Mouse (Mus musculus) skeletal muscle tissue, postnatal 0 days (tissue): ENCODE results near the gene Ppp1r17. TPM values are rescaled to one million over a fixed set of nuclear protein-coding genes. Genes with fewer than 3 reads are reported as not detected.

Source experiments
- polyA plus RNA-seq: library from polyadenylated mRNA; unstranded; fragments of >200 nt; fragmentation: Nextera tagmentation; extraction: Ambion mirVana; gene quantifications from 2 replicates; pipeline ENCODE4 v1.2.1, GENCODE M21; 2015

Gene Ppp1r17
- polyA plus RNA-seq: not detected in 2 replicates

DNA sequence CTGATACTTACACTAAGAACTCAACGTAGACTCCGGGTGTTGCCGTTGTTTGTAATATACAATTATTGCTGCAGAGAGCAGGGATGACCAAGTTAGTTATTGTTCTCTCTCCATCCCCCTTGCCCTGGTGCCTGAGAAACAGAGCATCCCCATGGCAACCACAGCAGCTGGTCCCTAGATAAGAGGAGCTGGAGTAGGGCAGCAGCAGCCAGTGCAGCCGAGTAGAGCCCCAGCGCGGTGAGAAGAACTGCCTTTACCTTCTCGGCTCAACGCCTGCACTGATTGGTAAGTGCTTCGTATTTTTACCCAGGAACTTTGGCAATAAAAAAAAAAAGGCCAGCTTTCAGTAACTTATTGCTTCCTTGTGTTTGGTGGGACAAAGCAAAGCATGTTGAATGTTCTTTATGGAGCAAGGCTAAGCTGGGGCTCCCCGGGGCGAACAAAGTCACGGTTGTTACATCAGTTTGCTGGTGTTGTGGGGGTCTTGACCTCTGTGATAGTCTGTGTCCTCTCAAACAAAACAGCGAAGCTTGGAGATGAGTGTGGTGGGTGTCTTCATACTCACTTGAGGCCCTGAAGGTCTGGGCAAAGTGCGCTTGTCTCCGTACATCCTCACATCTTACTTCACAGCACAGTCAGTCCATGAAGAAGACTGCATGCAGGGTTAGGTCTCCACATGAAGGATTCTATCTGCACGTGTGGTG is at the start of gene Ppp1r17:
Gene Ppp1r17, plus strand, starts transcription at position 207 of the 704 bp plus-strand sequence.

Other genes with a start within 250 kb of the Ppp1r17 start
- gene Itprid1, start 180.6 kb upstream of the Ppp1r17 start, polyA plus RNA-seq: not detected in 2 replicates